Mouse (Mus musculus) forebrain, embryonic 13.5 days (tissue): ENCODE data around the gene Tagap. TPM values are rescaled to one million over a fixed set of nuclear protein-coding genes. Genes with fewer than 3 reads are reported as not detected.
"Not testable (repeated sequence)": the region's sequence is repeated elsewhere in the genome, so short reads cannot be mapped to it uniquely, and the experiment has no call there.

ENCODE experiments used
- ATAC-seq: fragments of 200-750 bp; cut with Nextera tagmentation; 2 replicates; pipeline ENCODE4 v1.8.0; 2017
- H3K27ac ChIP-seq: fragments of 300-500 bp; sonication (generic); 2 replicates; pipeline ENCODE4 v1.5.1; 2015; ENCODE audit warnings: inconsistent platforms, mild to moderate bottlenecking, moderate library complexity
- H3K27me3 ChIP-seq: fragments of 300-500 bp; sonication (generic); 2 replicates; pipeline ENCODE4 v1.6.1; 2015; ENCODE audit warnings: mild to moderate bottlenecking, inconsistent platforms
- H3K36me3 ChIP-seq: fragments of 300-500 bp; sonication (generic); 2 replicates; pipeline ENCODE4 v1.6.1; 2015; ENCODE audit warnings: mild to moderate bottlenecking, inconsistent platforms; ENCODE audit not compliant: poor library complexity, severe bottlenecking
- H3K4me1 ChIP-seq: fragments of 300-500 bp; sonication (generic); 2 replicates; pipeline ENCODE4 v1.6.1; 2015; ENCODE audit warnings: inconsistent platforms
- H3K4me2 ChIP-seq: fragments of 300-500 bp; sonication (generic); 2 replicates; pipeline ENCODE4 v1.6.1; 2015; ENCODE audit warnings: inconsistent platforms, mild to moderate bottlenecking, moderate library complexity
- H3K4me3 ChIP-seq: fragments of 300-500 bp; sonication (generic); 2 replicates; pipeline ENCODE4 v1.5.1; 2015; ENCODE audit warnings: mild to moderate bottlenecking, inconsistent platforms
- H3K9ac ChIP-seq: fragments of 300-500 bp; sonication (generic); 2 replicates; pipeline ENCODE4 v1.6.1; 2015; ENCODE audit warnings: mild to moderate bottlenecking, inconsistent platforms
- H3K9me3 ChIP-seq: fragments of 300-500 bp; sonication (generic); replicated peaks from 2 replicates; pipeline ENCODE4 v1.6.1; 2016; ENCODE audit warnings: inconsistent platforms
- WGBS: fragments of 180-500 bp; shearing (Covaris S2); methylation state at CpG from one replicate; pipeline ENCODE4 v1.1.7; 2015; 5-methylcytosine and 5-hydroxymethylcytosine counted together
- polyA plus RNA-seq: library from polyadenylated mRNA; unstranded; fragments of >200 nt; fragmentation: Nextera tagmentation; extraction: Ambion mirVana; gene quantifications from 2 replicates; pipeline ENCODE4 v1.2.1, GENCODE M21; 2015

Gene Tagap
- polyA plus RNA-seq, 1 experiment from 2014 or later, result 0.45 TPM

GRCm38 (mm10) chr17:7916782-7917574 lies 8.8 kb upstream of the Tagap start:
- Histone ChIP-seq H3K36me3 (no peaks in the 10 kb centered on the region), H3K27ac (no peak overlapping the region), H3K4me1 (no peaks in the 10 kb centered on the region), H3K4me2 (no peak overlapping the region), H3K27me3 (no peaks in the 10 kb centered on the region), H3K4me3 (no peak overlapping the region), H3K9ac (no peak overlapping the region), H3K9me3 (no peaks in the 10 kb centered on the region)
- whole genome bisulfite sequencing, result 83% methylated on average over 12 of the region's 12 CpGs
- no peak for ATAC-seq

- no peak overlapping the region for H3K9ac ChIP-seq
- no peak overlapping the region for H3K4me3 ChIP-seq
- H3K36me3 ChIP-seq, result no peaks in the 10 kb centered on the region
- H3K9me3 ChIP-seq, result no peaks in the 10 kb centered on the region
- H3K4me1 ChIP-seq, result no peaks in the 10 kb centered on the region
- no peaks in the 10 kb centered on the region for H3K27me3 ChIP-seq
- ATAC-seq, result no peak
- H3K4me2 ChIP-seq, result no peak overlapping the region
- no peak overlapping the region for H3K27ac ChIP-seq
- WGBS, result 58% methylated on average over 2 of the region's 2 CpGs
These were observed 7.4 kb upstream of the Tagap start for GRCm38 (mm10) chr17:7918355-7918754.

- no peak for ATAC-seq
- WGBS, result 76% methylated on average over 2 of the region's 2 CpGs
These were observed 6.6 kb upstream of the Tagap start for GRCm38 (mm10) chr17:7919209-7919608.

GRCm38 (mm10) chr17:7922564-7922963 lies 3.2 kb upstream of the Tagap start:
- Histone ChIP-seq H3K27me3 (no peaks in the 10 kb centered on the region), H3K4me1 (no peaks in the 10 kb centered on the region), H3K9ac (no peak overlapping the region), H3K9me3 (no peaks in the 10 kb centered on the region), H3K4me2 (no peak overlapping the region), H3K27ac (no peak overlapping the region), H3K4me3 (no peak overlapping the region), H3K36me3 (no peaks in the 10 kb centered on the region)
- WGBS, result 87% methylated on average over 5 of the region's 5 CpGs
- no peak for ATAC-seq

More at GRCm38 (mm10) chr17:7919209-7919608, 6.6 kb upstream of the Tagap start:
- Histone ChIP-seq H3K27ac (no peak overlapping the region), H3K9ac (no peak overlapping the region), H3K4me2 (no peak overlapping the region), H3K27me3 (no peaks in the 10 kb centered on the region), H3K4me1 (no peaks in the 10 kb centered on the region), H3K36me3 (no peaks in the 10 kb centered on the region), H3K4me3 (no peak overlapping the region), H3K9me3 (no peaks in the 10 kb centered on the region)

- Histone ChIP-seq H3K36me3 (no peaks in the 10 kb centered on the region), H3K27me3 (no peaks in the 10 kb centered on the region), H3K4me1 (no peaks in the 10 kb centered on the region), H3K4me3 (no peak overlapping the region), H3K4me2 (no peak overlapping the region), H3K9me3 (no peaks in the 10 kb centered on the region), H3K9ac (no peak overlapping the region), H3K27ac (no peak overlapping the region)
- WGBS, result 90% methylated on average over 13 of the region's 13 CpGs
- no peak for ATAC-seq
These were observed 1.5 kb upstream of the Tagap start for GRCm38 (mm10) chr17:7924185-7924725.

- Histone ChIP-seq H3K9ac (no peak overlapping the region), H3K9me3 (no peaks in the 10 kb centered on the region)
- 70% methylated on average over 24 of the region's 24 CpGs for WGBS
These were observed 2.1 kb downstream of the Tagap start for GRCm38 (mm10) chr17:7927582-7928535.

GRCm38 (mm10) chr17:7928662-7929061 lies 2.9 kb downstream of the Tagap start:
- 86% methylated on average over 6 of the region's 6 CpGs for WGBS
- H3K4me2 ChIP-seq, result no peak overlapping the region
- no peak for ATAC-seq
- H3K36me3 ChIP-seq, result no peaks in the 10 kb centered on the region
- H3K9me3 ChIP-seq, result no peaks in the 10 kb centered on the region
- H3K9ac ChIP-seq, result no peak overlapping the region
- peaks cover 4% of the 10 kb centered on the region; the same call in 1 of the 2 replicates for H3K4me1 ChIP-seq
- H3K27me3 ChIP-seq, result no peaks in the 10 kb centered on the region
- H3K27ac ChIP-seq, result no peak overlapping the region
- H3K4me3 ChIP-seq, result no peak overlapping the region

More at GRCm38 (mm10) chr17:7927582-7928535, 2.1 kb downstream of the Tagap start:
- H3K27me3 ChIP-seq, result no peaks in the 10 kb centered on the region
- H3K4me2 ChIP-seq, result no peak overlapping the region
- no peak overlapping the region for H3K27ac ChIP-seq
- ATAC-seq, result no peak
- no peak overlapping the region for H3K4me3 ChIP-seq
- H3K4me1 ChIP-seq, result peaks cover 4% of the 10 kb centered on the region; the same call in 1 of the 2 replicates
- H3K36me3 ChIP-seq, result no peaks in the 10 kb centered on the region

- Histone ChIP-seq H3K36me3 (no peaks in the 10 kb centered on the region), H3K4me3 (no peak overlapping the region), H3K9ac (no peak overlapping the region), H3K9me3 (no peaks in the 10 kb centered on the region), H3K27me3 (no peaks in the 10 kb centered on the region), H3K4me1 (peaks cover 4% of the 10 kb centered on the region; the same call in 1 of the 2 replicates), H3K27ac (no peak overlapping the region), H3K4me2 (no peak overlapping the region)
- 27% methylated on average over 8 of the region's 8 CpGs for WGBS
- no peak for ATAC-seq
These were observed 3.5 kb downstream of the Tagap start for GRCm38 (mm10) chr17:7929279-7929678.

- Histone ChIP-seq H3K9me3 (no peaks in the 10 kb centered on the region), H3K27ac (no peak overlapping the region), H3K36me3 (no peaks in the 10 kb centered on the region), H3K4me1 (peaks cover 4% of the 10 kb centered on the region; the same call in 1 of the 2 replicates), H3K27me3 (no peaks in the 10 kb centered on the region), H3K4me2 (no peak overlapping the region), H3K9ac (no peak overlapping the region), H3K4me3 (no peak overlapping the region)
- WGBS, result 79% methylated on average over 13 of the region's 13 CpGs
- ATAC-seq, result no peak
These were observed 5.5 kb downstream of the Tagap start for GRCm38 (mm10) chr17:7931096-7931990.

GRCm38 (mm10) chr17:7932121-7932520 lies 6.3 kb downstream of the Tagap start:
- not testable (repeated sequence) for H3K36me3 ChIP-seq, H3K27me3 ChIP-seq, H3K4me1 ChIP-seq, H3K27ac ChIP-seq, H3K4me2 ChIP-seq, H3K4me3 ChIP-seq, ATAC-seq, H3K9me3 ChIP-seq, H3K9ac ChIP-seq
- WGBS, result 80% methylated on average over 7 of the region's 8 CpGs

GRCm38 (mm10) chr17:7939640-7940039 lies 13.8 kb downstream of the Tagap start:
- H3K9me3 ChIP-seq, result no peaks in the 10 kb centered on the region

More at GRCm38 (mm10) chr17:7939640-7940039, 13.8 kb downstream of the Tagap start:
- no peaks in the 10 kb centered on the region for H3K27me3 ChIP-seq
- H3K9ac ChIP-seq, result no peak overlapping the region
- H3K36me3 ChIP-seq, result no peaks in the 10 kb centered on the region
- WGBS, result 76% methylated on average over 8 of the region's 8 CpGs
- H3K4me3 ChIP-seq, result no peak overlapping the region
- ATAC-seq, result no peak
- H3K27ac ChIP-seq, result no peak overlapping the region
- H3K4me1 ChIP-seq, result no peaks in the 10 kb centered on the region; the same call in 1 of the 2 replicates
- H3K4me2 ChIP-seq, result no peak overlapping the region
